Mouse (Mus musculus): ENCODE measurements around the gene Gm14137. TPM values are rescaled to one million over a fixed set of nuclear protein-coding genes. Genes with fewer than 3 reads are reported as not detected.

Gm14137 gene
- total and polyA plus RNA-seq, 3 experiments: 2.3 to 9.2 (median 3.3) TPM

- no peaks in the 10 kb centered on the region for H3K79me2 ChIP-seq (replicated peaks; ENCODE audit: control insufficient read depth, extremely low read depth, insufficient read depth, poor library complexity, severe bottlenecking)
- H3K9me3 ChIP-seq (replicated peaks; ENCODE audit: low read length): peaks cover 9% of the 10 kb centered on the region
- H3K4me1 ChIP-seq (ENCODE audit: control insufficient read depth in 1 of 2, insufficient read depth in 2 of 2): no peaks in the 10 kb centered on the region
- H3K27ac ChIP-seq (ENCODE audit: insufficient read depth, low read depth): no peak overlapping the region
- no peak overlapping the region for H3K9ac ChIP-seq (ENCODE audit: insufficient read depth, low read depth)
- dilution Hi-C loops (cut with MboI; ENCODE audit: extremely low pct_ligation_motif_present, extremely low pct_unique_long_range_greater_than_20kb, low sequenced_read_pairs) (no loop called here), in situ Hi-C loops (cut with MboI; ENCODE audit: low pct_ligation_motif_present, low pct_unique_long_range_greater_than_20kb, low sequenced_read_pairs) (loop anchor here (10.0 kb wide), 1 partner anchor 47 kb away; no protein-coding TSS in a partner anchor)
- DNase-seq (ENCODE audit: extremely low read depth): no peak
- TF ChIP-seq BHLHE40 (IDR thresholded peaks at IDR 0.05; ENCODE audit: low read depth, low read length): no peak
- TF ChIP-seq MAX (IDR thresholded peaks at IDR 0.05; ENCODE audit: low read length): no peak
- TF ChIP-seq ZNF384 (IDR thresholded peaks at IDR 0.05; ENCODE audit: low read depth, low read length): no peak
- no peak for TF ChIP-seq CHD2 (IDR thresholded peaks at IDR 0.05; ENCODE audit: low read length)
- no peak for TF ChIP-seq NELFE (IDR thresholded peaks at IDR 0.05; ENCODE audit: low read depth, low read length)
- no peak for TF ChIP-seq ZKSCAN1 (IDR thresholded peaks at IDR 0.05; ENCODE audit: borderline replicate concordance, low read depth, low read length)
- TF ChIP-seq HCFC1 (IDR thresholded peaks at IDR 0.05; ENCODE audit: low read depth, low read length): no peak
- no peak for TF ChIP-seq POLR2AphosphoS2 (IDR thresholded peaks at IDR 0.05; ENCODE audit: low read depth, low read length)
- no peak for TF ChIP-seq RCOR1 (conservative IDR thresholded peaks at IDR 0.05; ENCODE audit: low read depth, low read length)
- no peak for TF ChIP-seq EP300 (IDR thresholded peaks at IDR 0.05; ENCODE audit: low read length)
- no peak for TF ChIP-seq ZMIZ1 (IDR thresholded peaks at IDR 0.05; ENCODE audit: low read depth, low read length)
- TF ChIP-seq MAZ (IDR thresholded peaks at IDR 0.05; ENCODE audit: low read depth, low read length): no peak
- TF ChIP-seq ELF1 (IDR thresholded peaks at IDR 0.05; ENCODE audit: low read depth, low read length): no peak
- TF ChIP-seq USF2 (conservative IDR thresholded peaks at IDR 0.05; ENCODE audit: low read depth, low read length): no peak
- H3K36me3 ChIP-seq (replicated peaks in 1 of 2; ENCODE audit: control insufficient read depth in 1 of 2, insufficient read depth in 1 of 2, low read length in 1 of 2): peaks cover 81 to 95% of the 10 kb centered on the region in 2 experiments
- no peak overlapping the region for H3K4me3 ChIP-seq (replicated peaks in 1 of 3; ENCODE audit: low read depth in 2 of 3, low read length in 2 of 3, poor library complexity in 1 of 3)
- no peak overlapping the region for H3K4me2 ChIP-seq (ENCODE audit: insufficient read depth, low read depth, poor library complexity, severe bottlenecking)
- no peaks in the 10 kb centered on the region for H3K27me3 ChIP-seq (replicated peaks)
These were observed 26.5 kb upstream of the Gm14137 start for GRCm38 (mm10) chr2:119147775-119148174.

GRCm38 (mm10) chr2:119152255-119152654, 22.1 kb upstream of the Gm14137 start:
- TF ChIP-seq SMC3 (IDR thresholded peaks at IDR 0.05; ENCODE audit: low read depth, low read length): no peak
- Histone ChIP-seq H3K4me3 (replicated peaks in 1 of 3; ENCODE audit: low read depth in 2 of 3, low read length in 2 of 3, poor library complexity in 1 of 3) (no peak overlapping the region), H3K79me2 (replicated peaks; ENCODE audit: control insufficient read depth, extremely low read depth, insufficient read depth, poor library complexity, severe bottlenecking) (peaks cover 21% of the 10 kb centered on the region), H3K9me3 (replicated peaks; ENCODE audit: low read length) (no peaks in the 10 kb centered on the region), H3K27me3 (replicated peaks) (no peaks in the 10 kb centered on the region), H3K4me2 (ENCODE audit: insufficient read depth, low read depth, poor library complexity, severe bottlenecking) (no peak overlapping the region), H3K36me3 (replicated peaks in 1 of 2; ENCODE audit: control insufficient read depth in 1 of 2, insufficient read depth in 1 of 2, low read length in 1 of 2) (peaks cover 60 to 76% of the 10 kb centered on the region in 2 experiments), H3K4me1 (ENCODE audit: control insufficient read depth in 1 of 2, insufficient read depth in 2 of 2) (peaks cover 3 to 10% of the 10 kb centered on the region in 2 experiments; a peak in 3 of 4 replicates), H3K9ac (ENCODE audit: insufficient read depth, low read depth) (no peak overlapping the region), H3K27ac (ENCODE audit: insufficient read depth, low read depth) (no peak overlapping the region)
- dilution Hi-C loops (cut with MboI; ENCODE audit: extremely low pct_ligation_motif_present, extremely low pct_unique_long_range_greater_than_20kb, low sequenced_read_pairs) (no loop called here), in situ Hi-C loops (cut with MboI; ENCODE audit: low pct_ligation_motif_present, low pct_unique_long_range_greater_than_20kb, low sequenced_read_pairs) (no loop called here)
- DNase-seq (ENCODE audit: extremely low read depth): no peak

GRCm38 (mm10) chr2:119154683-119155082, 19.6 kb upstream of the Gm14137 start:
- no peak for DNase-seq (ENCODE audit: extremely low read depth)
- H3K9ac ChIP-seq (ENCODE audit: insufficient read depth, low read depth): no peak overlapping the region
- dilution Hi-C loops (cut with MboI; ENCODE audit: extremely low pct_ligation_motif_present, extremely low pct_unique_long_range_greater_than_20kb, low sequenced_read_pairs) (no loop called here), in situ Hi-C loops (cut with MboI; ENCODE audit: low pct_ligation_motif_present, low pct_unique_long_range_greater_than_20kb, low sequenced_read_pairs) (no loop called here)
- H3K4me1 ChIP-seq (ENCODE audit: control insufficient read depth in 1 of 2, insufficient read depth in 2 of 2): peaks cover 3 to 10% of the 10 kb centered on the region in 2 experiments; a peak in 3 of 4 replicates
- no peak overlapping the region for H3K4me3 ChIP-seq (replicated peaks in 1 of 3; ENCODE audit: low read depth in 2 of 3, low read length in 2 of 3, poor library complexity in 1 of 3)
- H3K79me2 ChIP-seq (replicated peaks; ENCODE audit: control insufficient read depth, extremely low read depth, insufficient read depth, poor library complexity, severe bottlenecking): peaks cover 21% of the 10 kb centered on the region
- no peak for TF ChIP-seq ZC3H11A (IDR thresholded peaks at IDR 0.05; ENCODE audit: low read depth, low read length)
- TF ChIP-seq GABPA (IDR thresholded peaks at IDR 0.05; ENCODE audit: insufficient replicate concordance, low read depth, low read length): no peak
- no peak for TF ChIP-seq E2F4 (IDR thresholded peaks at IDR 0.05; ENCODE audit: insufficient replicate concordance, low read depth, low read length)
- no peak for TF ChIP-seq JUND (conservative IDR thresholded peaks at IDR 0.05; ENCODE audit: low read depth, low read length)
- no peak for TF ChIP-seq NRF1 (IDR thresholded peaks at IDR 0.05; ENCODE audit: low read depth, low read length)
- TF ChIP-seq MAZ (IDR thresholded peaks at IDR 0.05; ENCODE audit: low read depth, low read length): no peak
- no peaks in the 10 kb centered on the region for H3K9me3 ChIP-seq (replicated peaks; ENCODE audit: low read length)
- H3K4me2 ChIP-seq (ENCODE audit: insufficient read depth, low read depth, poor library complexity, severe bottlenecking): no peak overlapping the region
- H3K27ac ChIP-seq (ENCODE audit: insufficient read depth, low read depth): no peak overlapping the region
- H3K36me3 ChIP-seq (replicated peaks in 1 of 2; ENCODE audit: control insufficient read depth in 1 of 2, insufficient read depth in 1 of 2, low read length in 1 of 2): peaks cover 36 to 51% of the 10 kb centered on the region in 2 experiments
- peaks cover 1% of the 10 kb centered on the region for H3K27me3 ChIP-seq (replicated peaks)
